Mouse (Mus musculus) liver, postnatal 0 days (tissue): ENCODE data around the gene Rundc3a. TPM values are rescaled to one million over a fixed set of nuclear protein-coding genes. Genes with fewer than 3 reads are reported as not detected.
A peak's percentile ranks its signal among the peaks of the same experiment; 100 is the strongest.

ENCODE experiments used
- ATAC-seq: fragments of 200-750 bp; cut with Nextera tagmentation; 2 replicates; pipeline ENCODE4 v1.8.0; 2017; ENCODE audit warnings: mild to moderate bottlenecking, moderate library complexity
- DNase-seq: peaks from one replicate; pipeline ENCODE4 v3.0.0-alpha.2; 2016
- H3K27ac ChIP-seq: fragments of 300-500 bp; sonication (generic); 2 replicates; pipeline ENCODE4 v1.5.1; 2014; ENCODE audit warnings: antibody characterized with exemption, moderate library complexity, mild to moderate bottlenecking, low read depth
- H3K27me3 ChIP-seq: fragments of 300-500 bp; sonication (generic); 2 replicates; pipeline ENCODE4 v1.6.1; 2014; ENCODE audit warnings: low read length, control low read depth, mixed read lengths; ENCODE audit not compliant: insufficient read depth
- H3K36me3 ChIP-seq: fragments of 300-500 bp; sonication (generic); replicated peaks from 2 replicates; pipeline ENCODE4 v1.6.1; 2014; ENCODE audit warnings: mild to moderate bottlenecking, control low read depth, low read length, moderate library complexity, mixed read lengths; ENCODE audit not compliant: insufficient read depth
- H3K4me1 ChIP-seq: fragments of 300-500 bp; sonication (generic); 2 replicates; pipeline ENCODE4 v1.6.1; 2014; ENCODE audit warnings: antibody characterized with exemption, mild to moderate bottlenecking, control low read depth; ENCODE audit not compliant: insufficient read depth
- H3K4me2 ChIP-seq: fragments of 300-500 bp; sonication (generic); 2 replicates; pipeline ENCODE4 v1.6.1; 2014; ENCODE audit warnings: low read depth, mild to moderate bottlenecking, low read length, moderate library complexity, mixed read lengths
- H3K4me3 ChIP-seq: fragments of 300-500 bp; sonication (generic); 2 replicates; pipeline ENCODE4 v1.5.1; 2014; ENCODE audit warnings: low read depth, low read length
- H3K9ac ChIP-seq: fragments of 300-500 bp; sonication (generic); replicated peaks from 2 replicates; pipeline ENCODE4 v1.6.1; 2014; ENCODE audit warnings: mild to moderate bottlenecking, moderate library complexity
- H3K9me3 ChIP-seq: fragments of 300-500 bp; sonication (generic); 2 replicates; pipeline ENCODE4 v1.6.1; 2016; ENCODE audit warnings: mild to moderate bottlenecking, control low read depth, low read length, mixed read lengths
- CTCF ChIP-seq: sonication (generic); IDR thresholded peaks from 2 replicates; pipeline ENCODE4 v1.5.1; 2016; ENCODE audit warnings: antibody characterized with exemption, low read depth
- EP300 ChIP-seq: IDR thresholded peaks from 2 replicates; pipeline ENCODE4 v1.6.1; 2016; ENCODE audit warnings: antibody characterized with exemption, low read depth, mild to moderate bottlenecking
- WGBS: fragments of 180-500 bp; shearing (Covaris S2); extraction: QIAGEN DNeasy Blood & Tissue Kit; methylation state at CpG from one replicate; pipeline ENCODE4 v1.1.7; 2014; ENCODE audit not compliant: insufficient replicate concordance; 5-methylcytosine and 5-hydroxymethylcytosine counted together
- polyA plus RNA-seq: library from polyadenylated mRNA; unstranded; fragments of >200 nt; fragmentation: Nextera tagmentation; extraction: Ambion mirVana; gene quantifications from 2 replicates; pipeline ENCODE4 v1.2.1, GENCODE M21; 2015

Rundc3a gene
- 1.8 and 2.4 TPM in 2 replicates for polyA plus RNA-seq

- peak; percentile 89 for DNase-seq
- peak within 1 kb of the TSS; percentile 44 for H3K4me3 ChIP-seq
- peaks cover 19% of the 10 kb centered on the region for H3K4me1 ChIP-seq
- ATAC-seq = peak; percentile 81
- peak within 1 kb of the TSS; percentile 69 for H3K27ac ChIP-seq
- whole genome bisulfite sequencing = 0% methylated on average over 33 of the region's 34 CpGs
- no peak for TF ChIP-seq CTCF
- no peak for TF ChIP-seq EP300
- no peaks in the 10 kb centered on the region for H3K36me3 ChIP-seq
- H3K4me2 ChIP-seq = peak within 1 kb of the TSS; percentile 66
- H3K9me3 ChIP-seq = no peaks in the 10 kb centered on the region
- peak within 1 kb of the TSS; percentile 46 for H3K9ac ChIP-seq
- H3K27me3 ChIP-seq = peaks cover 63% of the 10 kb centered on the region
Measured at GRCm38 (mm10) chr11:102393238-102393634, at the start of gene Rundc3a. TSS of gene Rundc3a (plus strand) at chr11:102393403.

GRCm38 (mm10) chr11:102344458-102344857 lies 48.7 kb upstream of the Rundc3a start:
- ATAC-seq (no peak), DNase-seq (no peak)
- Histone ChIP-seq H3K27me3 (no peaks in the 10 kb centered on the region), H3K9me3 (no peaks in the 10 kb centered on the region; the same call in 1 of the 2 replicates), H3K36me3 (peaks cover under 1% of the 10 kb centered on the region; the same call in 1 of the 2 replicates), H3K4me1 (no peaks in the 10 kb centered on the region), H3K4me3 (no peak overlapping the region), H3K27ac (no peak overlapping the region), H3K4me2 (no peak overlapping the region), H3K9ac (no peak overlapping the region)
- no peak for TF ChIP-seq CTCF
- no peak for TF ChIP-seq EP300
- 79% methylated on average over 3 of the region's 3 CpGs for WGBS

GRCm38 (mm10) chr11:102346926-102347325 lies 46.3 kb upstream of the Rundc3a start:
- no peak overlapping the region for H3K27ac ChIP-seq
- H3K27me3 ChIP-seq = 0 out of 2 replicates have a peak, but pooled peaks cover 4% of the 10 kb centered on the region
- WGBS = 63% methylated on average over 5 of the region's 5 CpGs

GRCm38 (mm10) chr11:102347683-102348082 lies 45.5 kb upstream of the Rundc3a start:
- peaks cover 33% of the 10 kb centered on the region for H3K36me3 ChIP-seq
- WGBS = 81% methylated on average over 5 of the region's 5 CpGs
- peak; percentile 58 for DNase-seq
- 0 out of 2 replicates have a peak, but pooled peaks cover 7% of the 10 kb centered on the region for H3K27me3 ChIP-seq
- H3K4me2 ChIP-seq = no peak overlapping the region
- no peak overlapping the region for H3K4me3 ChIP-seq
- no peaks in the 10 kb centered on the region; the same call in 1 of the 2 replicates for H3K4me1 ChIP-seq
- peak; percentile 50 for ATAC-seq
- no peak for TF ChIP-seq CTCF
- peak; percentile 21; the same call in 1 of the 2 replicates for TF ChIP-seq EP300
- no peak overlapping the region for H3K9ac ChIP-seq
- no peaks in the 10 kb centered on the region for H3K9me3 ChIP-seq
- H3K27ac ChIP-seq = peak overlapping the region; percentile 30; the same call in 1 of the 2 replicates

More at GRCm38 (mm10) chr11:102346926-102347325, 46.3 kb upstream of the Rundc3a start:
- H3K4me1 ChIP-seq = no peaks in the 10 kb centered on the region; the same call in 1 of the 2 replicates
- no peak overlapping the region for H3K4me3 ChIP-seq
- ATAC-seq = peak; percentile 7
- no peaks in the 10 kb centered on the region for H3K9me3 ChIP-seq
- TF ChIP-seq EP300 (no peak), CTCF (no peak)
- DNase-seq = peak; percentile 63
- H3K9ac ChIP-seq = no peak overlapping the region
- no peak overlapping the region for H3K4me2 ChIP-seq
- H3K36me3 ChIP-seq = peaks cover 25% of the 10 kb centered on the region

GRCm38 (mm10) chr11:102348101-102348585 lies 45.1 kb upstream of the Rundc3a start:
- no peaks in the 10 kb centered on the region; the same call in 1 of the 2 replicates for H3K4me1 ChIP-seq
- H3K27ac ChIP-seq = peak overlapping the region; percentile 30; the same call in 1 of the 2 replicates
- H3K36me3 ChIP-seq = peaks cover 38% of the 10 kb centered on the region

GRCm38 (mm10) chr11:102348771-102349170 lies 44.4 kb upstream of the Rundc3a start:
- ATAC-seq (no peak), DNase-seq (peak; percentile 27)
- Histone ChIP-seq H3K4me2 (no peak overlapping the region), H3K27me3 (0 out of 2 replicates have a peak, but pooled peaks cover 7% of the 10 kb centered on the region), H3K9ac (no peak overlapping the region), H3K27ac (no peak overlapping the region), H3K4me1 (no peaks in the 10 kb centered on the region; the same call in 1 of the 2 replicates), H3K4me3 (no peak overlapping the region), H3K9me3 (no peaks in the 10 kb centered on the region), H3K36me3 (peaks cover 44% of the 10 kb centered on the region)
- TF ChIP-seq EP300 = no peak
- no peak for TF ChIP-seq CTCF
- 84% methylated on average over 11 of the region's 11 CpGs for WGBS

More at GRCm38 (mm10) chr11:102348101-102348585, 45.1 kb upstream of the Rundc3a start:
- TF ChIP-seq CTCF = no peak
- TF ChIP-seq EP300 = no peak
- 0 out of 2 replicates have a peak, but pooled peaks cover 7% of the 10 kb centered on the region for H3K27me3 ChIP-seq
- ATAC-seq (peak; percentile 58), DNase-seq (peak; percentile 43)
- H3K9me3 ChIP-seq = no peaks in the 10 kb centered on the region
- no peak overlapping the region for H3K9ac ChIP-seq
- no peak overlapping the region for H3K4me3 ChIP-seq
- no peak overlapping the region for H3K4me2 ChIP-seq
- WGBS = 88% methylated on average over 7 of the region's 7 CpGs
